Mouse (Mus musculus) heart, adult 2 months (tissue): ENCODE measurements around the gene Tle6.

ENCODE experiments used
- CTCF ChIP-seq: fragments of 200-600 bp; IDR thresholded peaks from 2 replicates; pipeline ENCODE4 v1.8.1; 2022; ENCODE audit warnings: antibody characterized with exemption, mild to moderate bottlenecking, moderate library complexity
- POLR2A ChIP-seq: fragments of 200-500 bp; IDR thresholded peaks from 2 replicates; pipeline ENCODE4 v1.6.1; 2011; ENCODE audit warnings: mild to moderate bottlenecking, low read depth, low read length, control low read depth; ENCODE audit not compliant: insufficient read depth

- TF ChIP-seq POLR2A (no peak), CTCF (peak; percentile 87)
These were observed 50.6 kb downstream of the Tle6 start for GRCm38 (mm10) chr10:81550257-81550656.
